Mouse (Mus musculus) forebrain, embryonic 10.5 days (tissue): ENCODE results near the gene Krtap14. TPM values are rescaled to one million over a fixed set of nuclear protein-coding genes. Genes with fewer than 3 reads are reported as not detected.

Source experiments
- DNase-seq: peaks from one replicate; pipeline ENCODE4 v3.0.0-alpha.2; 2017; ENCODE audit warnings: low spot score; ENCODE audit errors: extremely low spot score
- H3K27ac ChIP-seq: fragments of 300-500 bp; sonication (generic); 2 replicates; pipeline ENCODE4 v1.5.1; 2016; ENCODE audit warnings: mild to moderate bottlenecking
- H3K27me3 ChIP-seq: fragments of 300-500 bp; sonication (generic); 2 replicates; pipeline ENCODE4 v1.6.1; 2016; ENCODE audit warnings: mild to moderate bottlenecking; ENCODE audit not compliant: poor library complexity, severe bottlenecking
- H3K36me3 ChIP-seq: fragments of 300-500 bp; sonication (generic); replicated peaks from 2 replicates; pipeline ENCODE4 v1.6.1; 2016; ENCODE audit warnings: mild to moderate bottlenecking, moderate library complexity
- H3K4me1 ChIP-seq: fragments of 300-500 bp; sonication (generic); 2 replicates; pipeline ENCODE4 v1.6.1; 2016
- H3K4me3 ChIP-seq: fragments of 300-500 bp; sonication (generic); 2 replicates; pipeline ENCODE4 v1.5.1; 2016; ENCODE audit warnings: mild to moderate bottlenecking, moderate library complexity
- H3K9me3 ChIP-seq: fragments of 300-500 bp; sonication (generic); 2 replicates; pipeline ENCODE4 v1.6.1; 2016; ENCODE audit warnings: mild to moderate bottlenecking, moderate library complexity
- WGBS: fragments of 180-500 bp; shearing (Covaris S2); methylation state at CpG from one replicate; pipeline ENCODE4 v1.1.7; 2016; 5-methylcytosine and 5-hydroxymethylcytosine counted together
- polyA plus RNA-seq: library from polyadenylated mRNA; unstranded; fragments of >200 nt; fragmentation: Nextera tagmentation; extraction: Ambion mirVana; gene quantifications from 2 replicates; pipeline ENCODE4 v1.2.1, GENCODE M21; 2016

Gene Krtap14
- not detected in 2 replicates for polyA plus RNA-seq

GRCm38 (mm10) chr16:88826095-88826652 lies at the start of gene Krtap14:
Krtap14 (minus strand) TSS chr16:88826145.
- H3K27ac ChIP-seq: no peak within 1 kb of the TSS
- H3K27me3 ChIP-seq: no peaks in the 10 kb centered on the region
- WGBS: 65% methylated on average over 9 of the region's 9 CpGs
- no peaks in the 10 kb centered on the region for H3K9me3 ChIP-seq
- H3K36me3 ChIP-seq: no peaks in the 10 kb centered on the region
- H3K4me1 ChIP-seq: no peaks in the 10 kb centered on the region
- no peak for DNase-seq
- no peak within 1 kb of the TSS for H3K4me3 ChIP-seq

DNA sequence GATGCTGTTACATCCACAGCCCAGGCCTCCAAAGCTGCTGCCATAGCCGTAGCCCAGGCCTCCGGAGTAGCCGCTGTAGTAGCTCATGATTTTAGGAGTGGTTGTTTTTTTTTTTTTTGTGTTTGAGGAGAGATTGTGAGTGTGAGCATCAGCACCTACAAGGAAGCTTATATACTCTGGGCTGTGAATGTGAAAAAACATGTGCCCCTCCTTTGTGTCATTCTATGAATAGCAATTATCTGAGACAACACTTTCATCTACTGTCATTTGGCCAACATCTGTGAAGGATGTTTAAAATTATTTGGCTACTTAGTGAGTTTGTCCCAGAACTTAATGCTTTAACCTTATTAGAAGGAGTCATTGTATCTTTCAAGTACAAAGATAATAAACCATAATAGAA lies 48.2 kb upstream of the Krtap14 start, which contains the start of gene Krtap19-2:
Gene Krtap19-2 (minus strand): TSS at position 101 of the 400 bp plus-strand sequence.
- no peak within 1 kb of the TSS for H3K4me3 ChIP-seq
- no peaks in the 10 kb centered on the region for H3K9me3 ChIP-seq
- H3K27me3 ChIP-seq: no peaks in the 10 kb centered on the region
- H3K36me3 ChIP-seq: no peaks in the 10 kb centered on the region
- H3K4me1 ChIP-seq: no peaks in the 10 kb centered on the region
- no peak for DNase-seq
- H3K27ac ChIP-seq: no peak within 1 kb of the TSS
- WGBS: 95% methylated on average over 3 of the region's 3 CpGs

DNA sequence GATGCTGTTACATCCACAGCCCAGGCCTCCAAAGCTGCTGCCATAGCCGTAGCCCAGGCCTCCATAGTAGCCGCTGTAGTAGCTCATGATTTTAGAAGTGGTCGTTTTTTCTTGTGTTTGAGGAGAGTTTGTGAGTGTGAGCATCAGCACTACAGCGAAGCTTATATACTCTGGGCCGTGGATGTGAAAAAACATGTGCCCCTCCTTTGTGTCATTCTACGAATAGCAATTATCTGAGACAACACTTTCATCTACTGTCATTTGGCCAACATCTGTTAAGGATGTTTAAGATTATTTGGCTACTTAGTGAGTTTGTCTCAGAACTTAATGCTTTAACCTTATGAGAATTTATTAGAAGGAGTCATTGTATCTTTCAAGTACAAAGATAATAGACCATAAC lies 43.4 kb upstream of the Krtap14 start, which contains the start of gene Krtap19-1:
Gene Krtap19-1 (minus strand): TSS at position 101 of the 400 bp plus-strand sequence.
- Histone ChIP-seq H3K4me3 (no peak within 1 kb of the TSS), H3K4me1 (no peaks in the 10 kb centered on the region), H3K9me3 (no peaks in the 10 kb centered on the region), H3K27me3 (no peaks in the 10 kb centered on the region), H3K27ac (no peak within 1 kb of the TSS), H3K36me3 (no peaks in the 10 kb centered on the region)
- DNase-seq: no peak
- WGBS: 86% methylated on average over 6 of the region's 6 CpGs

DNA sequence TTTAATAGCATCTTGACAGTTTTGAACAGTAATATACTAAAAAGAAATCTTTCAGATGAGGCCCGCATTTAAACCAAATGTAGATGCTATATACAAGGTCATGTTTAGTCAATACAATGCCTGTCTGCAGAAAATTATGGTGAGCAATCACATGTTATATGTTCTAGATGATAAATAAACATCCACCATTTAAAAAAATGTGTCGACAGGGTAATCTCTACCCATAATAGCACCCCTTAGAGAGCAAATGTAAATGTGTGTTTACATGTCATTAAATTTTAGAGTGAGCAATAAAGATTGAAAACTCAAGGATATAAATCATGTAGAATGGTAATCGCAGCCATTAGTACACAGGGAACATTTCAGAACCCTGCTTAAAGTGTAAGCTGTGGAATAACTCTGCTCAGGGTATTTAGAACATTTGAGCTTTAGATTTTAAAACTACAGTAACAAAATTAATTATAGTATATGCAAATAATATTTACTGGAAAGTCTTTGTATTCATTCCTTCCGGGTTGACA lies 39.0 kb upstream of the Krtap14 start:
- Histone ChIP-seq H3K27me3 (no peaks in the 10 kb centered on the region), H3K4me3 (no peak overlapping the region), H3K4me1 (no peaks in the 10 kb centered on the region), H3K27ac (no peak overlapping the region), H3K36me3 (no peaks in the 10 kb centered on the region), H3K9me3 (no peaks in the 10 kb centered on the region)
- no peak for DNase-seq
- WGBS: 89% methylated on average over 4 of the region's 4 CpGs

GRCm38 (mm10) chr16:88851450-88851849 lies 25.5 kb upstream of the Krtap14 start:
- Histone ChIP-seq H3K4me1 (no peaks in the 10 kb centered on the region), H3K4me3 (no peak overlapping the region), H3K9me3 (no peaks in the 10 kb centered on the region), H3K27ac (no peak overlapping the region), H3K36me3 (no peaks in the 10 kb centered on the region), H3K27me3 (no peaks in the 10 kb centered on the region)
- 16% methylated on average over 5 of the region's 5 CpGs for WGBS
- DNase-seq: no peak

- Histone ChIP-seq H3K4me1 (no peaks in the 10 kb centered on the region), H3K4me3 (no peak overlapping the region), H3K27ac (no peak overlapping the region), H3K9me3 (no peaks in the 10 kb centered on the region), H3K36me3 (no peaks in the 10 kb centered on the region), H3K27me3 (no peaks in the 10 kb centered on the region)
- WGBS: 87% methylated on average over 4 of the region's 4 CpGs
- no peak for DNase-seq
Observed at GRCm38 (mm10) chr16:88848558-88848957, 22.6 kb upstream of the Krtap14 start.

- H3K27ac ChIP-seq: no peak overlapping the region
- no peaks in the 10 kb centered on the region for H3K4me1 ChIP-seq
- no peak for DNase-seq
- no peak overlapping the region for H3K4me3 ChIP-seq
- 93% methylated on average over 1 of the region's 1 CpGs for WGBS
- no peaks in the 10 kb centered on the region for H3K27me3 ChIP-seq
- H3K36me3 ChIP-seq: no peaks in the 10 kb centered on the region
- H3K9me3 ChIP-seq: no peaks in the 10 kb centered on the region
Observed at GRCm38 (mm10) chr16:88847363-88847762, 21.4 kb upstream of the Krtap14 start.

DNA sequence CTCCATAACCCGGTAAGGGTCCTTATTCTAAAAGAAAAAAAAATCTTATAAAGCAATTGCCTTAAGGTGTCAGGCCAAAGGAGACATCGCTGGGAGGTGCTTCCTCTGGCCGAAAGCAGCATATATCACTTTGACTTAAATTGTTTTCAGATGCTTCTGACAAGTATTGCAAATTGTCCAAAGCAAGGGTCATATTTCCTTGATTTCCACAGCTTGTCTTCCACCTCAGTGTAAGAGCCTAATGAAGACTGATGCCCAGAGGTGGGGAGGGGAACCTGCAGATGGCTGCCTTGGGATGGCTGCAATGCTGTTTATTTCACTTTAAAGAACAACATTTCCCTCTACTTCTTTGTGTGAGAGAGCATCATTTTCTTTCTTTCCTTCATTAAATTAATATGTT lies 1.0 kb upstream of the Krtap14 start:
- no peak for DNase-seq
- Histone ChIP-seq H3K4me3 (no peak overlapping the region), H3K9me3 (no peaks in the 10 kb centered on the region), H3K36me3 (no peaks in the 10 kb centered on the region), H3K27ac (no peak overlapping the region), H3K27me3 (no peaks in the 10 kb centered on the region), H3K4me1 (no peaks in the 10 kb centered on the region)
- WGBS: 62% methylated on average over 3 of the region's 3 CpGs

- WGBS: 81% methylated on average over 3 of the region's 3 CpGs
- H3K27me3 ChIP-seq: no peaks in the 10 kb centered on the region
- H3K9me3 ChIP-seq: no peaks in the 10 kb centered on the region
- no peaks in the 10 kb centered on the region for H3K4me1 ChIP-seq
- no peak overlapping the region for H3K27ac ChIP-seq
- H3K36me3 ChIP-seq: no peaks in the 10 kb centered on the region
- no peak for DNase-seq
- no peak overlapping the region for H3K4me3 ChIP-seq
Observed at GRCm38 (mm10) chr16:88823736-88824135, 2.2 kb downstream of the Krtap14 start.

DNA sequence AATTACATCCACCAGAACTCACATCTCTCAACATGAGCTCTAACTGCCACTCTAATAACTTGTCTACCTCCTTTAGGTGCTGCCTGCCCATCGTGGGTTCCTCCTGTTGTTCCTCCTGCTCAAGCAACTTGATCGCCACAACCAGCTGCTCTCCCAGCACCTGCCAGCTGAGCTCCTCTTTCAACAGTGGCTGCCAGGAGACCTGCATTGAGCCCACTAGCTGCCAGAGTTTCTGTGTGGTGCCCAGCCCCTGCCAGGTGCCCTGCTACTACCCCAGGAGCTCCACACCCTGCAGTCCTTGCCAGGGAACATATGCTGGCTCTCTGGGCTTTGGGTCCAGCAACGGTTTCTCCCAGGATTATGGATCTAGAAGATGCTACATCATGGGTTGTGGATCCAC lies 5.9 kb downstream of the Krtap14 start, which contains the start of gene Krtap15:
Gene Krtap15 (plus strand): TSS at position 150 of the 400 bp plus-strand sequence.
- H3K27ac ChIP-seq: no peak within 1 kb of the TSS

GRCm38 (mm10) chr16:88811827-88812226 lies 14.1 kb downstream of the Krtap14 start, which contains the start of gene Gm20741:
Gm20741 (minus strand) TSS chr16:88812220.
- H3K27ac ChIP-seq: no peak within 1 kb of the TSS
- DNase-seq: no peak
- no peaks in the 10 kb centered on the region for H3K4me1 ChIP-seq
- no peaks in the 10 kb centered on the region for H3K27me3 ChIP-seq
- H3K9me3 ChIP-seq: no peaks in the 10 kb centered on the region
- WGBS: 81% methylated on average over 2 of the region's 2 CpGs
- H3K36me3 ChIP-seq: no peaks in the 10 kb centered on the region
- H3K4me3 ChIP-seq: no peak within 1 kb of the TSS

More for the DNA sequence above, 5.9 kb downstream of the Krtap14 start, which contains the start of gene Krtap15:
- Histone ChIP-seq H3K36me3 (no peaks in the 10 kb centered on the region), H3K4me1 (no peaks in the 10 kb centered on the region), H3K27me3 (no peaks in the 10 kb centered on the region), H3K4me3 (no peak within 1 kb of the TSS), H3K9me3 (no peaks in the 10 kb centered on the region)
- 88% methylated on average over 3 of the region's 3 CpGs for WGBS
- no peak for DNase-seq

- Histone ChIP-seq H3K4me3 (no peak overlapping the region), H3K9me3 (no peaks in the 10 kb centered on the region), H3K4me1 (no peaks in the 10 kb centered on the region), H3K27me3 (no peaks in the 10 kb centered on the region), H3K36me3 (no peaks in the 10 kb centered on the region), H3K27ac (no peak overlapping the region)
- 91% methylated on average over 2 of the region's 2 CpGs for whole genome bisulfite sequencing
- DNase-seq: no peak
Observed at GRCm38 (mm10) chr16:88786786-88787185, 39.2 kb downstream of the Krtap14 start.

DNA sequence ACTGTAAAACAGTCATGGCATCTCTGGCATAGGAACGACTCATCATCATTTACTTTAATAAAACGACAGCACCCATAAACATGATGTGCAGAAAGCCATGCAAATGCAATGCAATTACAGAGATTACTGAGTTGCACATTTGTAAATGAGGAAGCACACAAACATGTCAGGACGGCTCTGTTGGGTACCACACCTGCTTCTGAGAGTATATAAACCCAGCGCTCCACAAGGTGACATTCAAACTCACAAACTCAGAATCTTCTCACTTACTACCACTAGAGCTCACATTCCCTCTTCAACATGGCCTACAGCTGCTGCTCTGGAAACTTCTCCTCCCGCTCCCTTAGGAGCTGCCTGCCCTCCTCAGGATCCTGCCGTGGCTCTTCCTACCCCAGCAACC lies 48.3 kb downstream of the Krtap14 start, which contains the start of gene Gm5965:
Gene Gm5965 (plus strand): TSS at position 301 of the 400 bp plus-strand sequence.
- H3K4me3 ChIP-seq: no peak within 1 kb of the TSS
- DNase-seq: no peak
- no peaks in the 10 kb centered on the region for H3K9me3 ChIP-seq
- no peaks in the 10 kb centered on the region for H3K4me1 ChIP-seq
- H3K27me3 ChIP-seq: no peaks in the 10 kb centered on the region
- no peaks in the 10 kb centered on the region for H3K36me3 ChIP-seq
- no peak within 1 kb of the TSS for H3K27ac ChIP-seq
- 85% methylated on average over 6 of the region's 6 CpGs for WGBS
